Mouse (Mus musculus) E14TG2a.4 (cell line): Measurements from ENCODE around the gene Osbpl6.

Experiments used
- CTCF ChIP-seq: conservative IDR thresholded peaks from 2 replicates; pipeline ENCODE4 v1.5.1; 2014; ENCODE audit warnings: low read length
- POU5F1 ChIP-seq: IDR thresholded peaks from 2 replicates; pipeline ENCODE4 v1.6.1; 2014; ENCODE audit warnings: low read length, borderline replicate concordance

DNA sequence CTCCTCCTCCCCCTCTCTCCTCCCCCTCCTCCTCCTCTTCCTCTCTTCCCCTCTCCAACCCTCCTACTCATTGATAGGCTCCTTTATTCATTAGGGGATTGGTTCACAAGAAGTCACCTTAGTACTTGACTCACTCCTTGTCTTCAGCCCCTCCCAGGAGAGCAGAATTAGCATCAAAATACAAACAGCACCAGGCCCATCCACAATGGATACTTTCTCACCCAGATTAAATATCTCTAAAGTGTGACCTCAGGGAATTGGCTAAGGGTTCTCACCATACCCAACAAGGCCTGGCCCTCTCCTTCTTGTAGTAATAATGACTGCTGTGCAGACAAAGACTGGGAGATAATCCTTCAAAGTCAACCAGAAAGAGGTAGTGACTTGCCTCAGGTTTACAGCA, 6.1 kb upstream of the Osbpl6 start:
- TF ChIP-seq CTCF = no peak
- no peak for TF ChIP-seq POU5F1
